Mouse (Mus musculus) CH12.LX (cell line): ENCODE results near the gene Lrtm2.

Experiments used
- CTCF ChIP-seq, 2 experiments: IDR thresholded peaks in 1 of 2; conservative IDR thresholded peaks in 1 of 2; 2 replicates each; pipeline ENCODE4 v1.5.1; 2011 to 2012; ENCODE audit warnings: low read depth in 2 of 2, low read length in 2 of 2, improper control_type of control experiment in 1 of 2, inconsistent platforms in 1 of 2, mild to moderate bottlenecking in 1 of 2, moderate library complexity in 1 of 2
- EP300 ChIP-seq: IDR thresholded peaks from 2 replicates; pipeline ENCODE4 v1.6.1; 2011; ENCODE audit warnings: low read length, improper control_type of control experiment
- ETS1 ChIP-seq: conservative IDR thresholded peaks from 2 replicates; pipeline ENCODE4 v1.6.1; 2012; ENCODE audit warnings: low read depth, mild to moderate bottlenecking, inconsistent platforms, low read length, improper control_type of control experiment, moderate library complexity
- IRF4 ChIP-seq: IDR thresholded peaks from 2 replicates; pipeline ENCODE4 v1.6.1; 2014; ENCODE audit warnings: low read depth, mild to moderate bottlenecking, inconsistent platforms, low read length, improper control_type of control experiment
- KAT2A ChIP-seq: IDR thresholded peaks from 2 replicates; pipeline ENCODE4 v1.6.1; 2012; ENCODE audit warnings: low read length, improper control_type of control experiment, inconsistent platforms; ENCODE audit not compliant: insufficient replicate concordance
- MAFK ChIP-seq: IDR thresholded peaks from 2 replicates; pipeline ENCODE4 v1.6.1; 2011; ENCODE audit warnings: low read length, improper control_type of control experiment; ENCODE audit not compliant: insufficient replicate concordance
- MAX ChIP-seq: IDR thresholded peaks from 2 replicates; pipeline ENCODE4 v1.6.1; 2011; ENCODE audit warnings: low read length, improper control_type of control experiment
- NRF1 ChIP-seq: IDR thresholded peaks from 2 replicates; pipeline ENCODE4 v1.6.1; 2014; ENCODE audit warnings: low read depth, mild to moderate bottlenecking, inconsistent platforms, low read length, improper control_type of control experiment, moderate library complexity
- POLR2A ChIP-seq: IDR thresholded peaks from 2 replicates; pipeline ENCODE4 v1.6.1; 2011; ENCODE audit warnings: low read depth, mild to moderate bottlenecking, improper control_type of control experiment, low read length
- POLR2AphosphoS2 ChIP-seq: IDR thresholded peaks from 2 replicates; pipeline ENCODE4 v1.6.1; 2011; ENCODE audit warnings: low read depth, low read length, improper control_type of control experiment
- SMC3 ChIP-seq: IDR thresholded peaks from 2 replicates; pipeline ENCODE4 v1.6.1; 2011; ENCODE audit warnings: low read depth, low read length, improper control_type of control experiment

DNA sequence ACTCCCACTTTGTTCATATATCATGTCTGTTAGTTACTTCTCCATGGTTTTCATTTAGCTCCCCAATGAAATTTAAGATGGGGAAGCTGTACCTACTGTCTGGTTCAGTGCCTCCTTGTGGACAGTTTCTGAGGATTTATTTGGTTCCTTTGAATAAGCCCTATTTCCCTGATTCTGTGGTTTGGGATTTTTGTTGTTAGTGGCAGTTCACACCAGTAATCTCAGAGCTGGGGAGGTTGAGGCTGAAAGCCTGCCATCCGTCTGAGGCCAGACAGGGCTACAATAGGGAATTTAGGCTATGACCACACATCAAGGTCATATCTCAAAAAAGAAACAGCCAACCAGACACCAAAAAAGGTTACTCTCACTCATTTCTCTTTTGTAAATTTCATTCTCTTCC, 48.1 kb upstream of the Lrtm2 start:
- TF ChIP-seq KAT2A = no peak
- TF ChIP-seq CTCF (conservative IDR thresholded peaks at IDR 0.05 in 1 of 2, IDR thresholded peaks at IDR 0.05 in 1 of 2; ENCODE audit: low read depth in 2 of 2, low read length in 2 of 2) = 0 out of 4 replicates have a peak, but pooled peaks of 1 of the 2 experiments have one; percentile 1
- no peak for TF ChIP-seq MAX
- TF ChIP-seq EP300 = no peak
- TF ChIP-seq POLR2A = no peak
- no peak for TF ChIP-seq SMC3
- TF ChIP-seq ETS1 = no peak
- TF ChIP-seq NRF1 = no peak
- no peak for TF ChIP-seq POLR2AphosphoS2
- no peak for TF ChIP-seq MAFK
- TF ChIP-seq IRF4 = no peak
